Comparison of ENCODE assay signal across 9 mouse cellular contexts in the genomic region with DNA sequence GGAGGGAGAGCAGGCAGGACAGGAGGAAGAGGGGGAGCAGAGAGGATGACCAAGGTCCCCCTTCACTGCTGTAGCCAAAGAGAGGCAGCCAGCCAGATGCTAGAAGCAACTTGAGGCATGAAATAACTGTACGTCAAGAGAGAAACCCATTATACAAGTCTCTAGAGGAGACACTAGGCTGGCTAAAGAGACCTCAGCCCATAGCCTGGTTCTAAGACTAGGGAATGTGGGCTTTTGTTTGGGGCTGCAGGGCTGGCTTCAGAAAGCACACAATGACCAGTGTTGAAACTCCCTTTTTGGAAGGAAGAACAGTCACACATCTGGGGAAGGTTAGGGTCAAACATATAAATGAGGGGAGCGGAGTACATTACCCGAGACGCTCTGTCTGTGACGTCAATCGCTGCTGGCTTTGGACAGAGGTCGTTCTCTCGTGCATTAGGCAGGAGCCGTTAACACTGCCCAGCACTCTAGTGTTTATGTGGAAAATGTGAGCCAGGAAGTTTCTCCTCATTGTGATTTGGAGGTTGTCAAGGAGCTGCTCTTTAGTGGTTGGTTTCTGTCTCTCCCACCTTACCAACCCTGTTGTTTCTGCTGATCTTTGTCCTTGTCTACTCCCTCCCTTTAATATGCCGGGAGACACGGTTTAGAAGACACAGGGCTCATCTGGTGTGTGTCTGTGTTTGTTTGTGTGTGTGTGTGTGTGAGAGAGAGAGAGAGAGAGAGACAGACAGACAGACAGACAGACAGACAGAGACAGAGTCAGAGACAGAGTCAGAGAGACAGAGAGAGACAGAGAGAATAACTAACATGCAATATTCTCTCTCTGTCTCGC. TPM values are rescaled to one million over a fixed set of nuclear protein-coding genes. Genes with fewer than 3 reads are reported as not detected.
DNase-seq lines count a peak whose midpoint lies in the region; ATAC-seq and TF ChIP-seq lines count a peak whose summit lies in the region.
"Had no signal": no experiment of that assay in that cellular context is flagged by ENCODE, and none has a peak within 500 bp of the region (broad histone marks: within the 10 kb centered on the region; RNA-seq: fewer than 3 reads in every experiment).

No protein-coding gene starts in this region.

- peak; percentile 62; the same call in 1 of the 2 replicates for TF ChIP-seq EP300 in liver, postnatal 0 days (IDR thresholded peaks at IDR 0.05; ENCODE audit: low read depth)
- no peak for TF ChIP-seq EP300 in stomach, postnatal 0 days (optimal IDR thresholded peaks at IDR 0.05)

- no peak for TF ChIP-seq CTCF in brain, embryonic 14.5 days (IDR thresholded peaks at IDR 0.05; ENCODE audit: borderline replicate concordance, extremely low read depth, insufficient read depth, insufficient read length)
- TF ChIP-seq CTCF in liver, postnatal 0 days (IDR thresholded peaks at IDR 0.05; ENCODE audit: low read depth): no peak
- no peak for TF ChIP-seq CTCF in stomach, postnatal 0 days (IDR thresholded peaks at IDR 0.05; ENCODE audit: low read depth)

- TF ChIP-seq POLR2A in brain, embryonic 14.5 days (IDR thresholded peaks at IDR 0.05; ENCODE audit: borderline replicate concordance, extremely low read depth, insufficient read depth, insufficient read length, poor library complexity, severe bottlenecking): no peak

- H3K4me3 ChIP-seq in hindbrain, embryonic 15.5 days: no peak overlapping the region
- H3K4me3 ChIP-seq in liver, postnatal 0 days (ENCODE audit: low read depth, low read length): no peak overlapping the region
- no peak overlapping the region for H3K4me3 ChIP-seq in stomach, postnatal 0 days (ENCODE audit: low read depth, low read length)

- H3K4me2 ChIP-seq in hindbrain, embryonic 15.5 days: peak overlapping the region; percentile 31; the same call in 1 of the 2 replicates
- no peak overlapping the region for H3K4me2 ChIP-seq in liver, postnatal 0 days (ENCODE audit: low read depth, low read length)
- 0 out of 2 replicates have a peak overlapping the region, but pooled peaks have one; percentile 15 for H3K4me2 ChIP-seq in stomach, postnatal 0 days (replicated peaks; ENCODE audit: low read depth)

- WGBS in hindbrain, embryonic 15.5 days: 30% methylated on average over 11 of the region's 12 CpGs
- WGBS in liver, postnatal 0 days (ENCODE audit: insufficient replicate concordance): 38% methylated on average over 12 of the region's 12 CpGs
- WGBS in stomach, postnatal 0 days: 38% methylated on average over 12 of the region's 12 CpGs

- H3K9ac ChIP-seq in hindbrain, embryonic 15.5 days: no peak overlapping the region
- H3K9ac ChIP-seq in liver, postnatal 0 days (replicated peaks): no peak overlapping the region
- H3K9ac ChIP-seq in stomach, postnatal 0 days (ENCODE audit: low read length): no peak overlapping the region

- H3K4me1 ChIP-seq in hindbrain, embryonic 15.5 days (replicated peaks): peaks cover 14% of the 10 kb centered on the region
- H3K4me1 ChIP-seq in liver, postnatal 0 days (ENCODE audit: insufficient read depth): no peaks in the 10 kb centered on the region
- H3K4me1 ChIP-seq in stomach, postnatal 0 days (replicated peaks; ENCODE audit: control insufficient read depth, insufficient read depth): 0 out of 2 replicates have a peak, but pooled peaks cover 2% of the 10 kb centered on the region

- no peaks in the 10 kb centered on the region for H3K27me3 ChIP-seq in hindbrain, embryonic 15.5 days
- no peaks in the 10 kb centered on the region for H3K27me3 ChIP-seq in liver, postnatal 0 days (ENCODE audit: insufficient read depth, low read length)
- H3K27me3 ChIP-seq in stomach, postnatal 0 days (ENCODE audit: control insufficient read depth, insufficient read depth, low read length): no peaks in the 10 kb centered on the region

- H3K27ac ChIP-seq in hindbrain, embryonic 15.5 days (replicated peaks): peak overlapping the region; percentile 33
- H3K27ac ChIP-seq in liver, postnatal 0 days (ENCODE audit: low read depth): peak overlapping the region; percentile 49; the same call in 1 of the 2 replicates
- peak overlapping the region; percentile 78 for H3K27ac ChIP-seq in stomach, postnatal 0 days (replicated peaks)
- H3K27ac ChIP-seq: macrophage had no signal

- peak; percentile 72; the same call in 1 of the 2 replicates for ATAC-seq in hindbrain, embryonic 15.5 days (ENCODE audit: low FRiP score, low read depth)
- peak; percentile 37; the same call in 1 of the 2 replicates for ATAC-seq in liver, postnatal 0 days
- ATAC-seq in stomach, postnatal 0 days (ENCODE audit: low FRiP score, low TSS enrichment): peak; percentile 89
- ATAC-seq in erythroid progenitor cell, adult 5-6 weeks (replicated peaks; ENCODE audit: low FRiP score, poor library complexity, severe bottlenecking): no peak

- DNase-seq in brain, embryonic 14.5 days (ENCODE audit: low read depth): peak; percentile 36
- DNase-seq in forelimb bud, embryonic 11.5 days (ENCODE audit: low read depth, low spot score): peak; percentile 71
- no peak for DNase-seq in liver, postnatal 0 days
- peak; percentile 34 for DNase-seq in stomach, postnatal 0 days (ENCODE audit: low spot score)
- DNase-seq in layer of hippocampus, postnatal 36 days: no peak
- no peak for DNase-seq in spleen, postnatal 4 days (ENCODE audit: low spot score in 2 of 2)

- H3K9me3 ChIP-seq in hindbrain, embryonic 15.5 days: no peaks in the 10 kb centered on the region
- H3K9me3 ChIP-seq in liver, postnatal 0 days (ENCODE audit: low read length): no peaks in the 10 kb centered on the region
- no peaks in the 10 kb centered on the region for H3K9me3 ChIP-seq in stomach, postnatal 0 days (ENCODE audit: control insufficient read depth, low read length)

- H3K36me3 ChIP-seq in hindbrain, embryonic 15.5 days: no peaks in the 10 kb centered on the region
- H3K36me3 ChIP-seq in liver, postnatal 0 days (replicated peaks; ENCODE audit: insufficient read depth, low read length): no peaks in the 10 kb centered on the region
- H3K36me3 ChIP-seq in stomach, postnatal 0 days (ENCODE audit: control insufficient read depth, insufficient read depth, low read length): no peaks in the 10 kb centered on the region

RNA-seq across cellular contexts. Expression of a gene that starts 57.5 kb away (rescaled TPM):
- polyA plus RNA-seq in brain, embryonic 14.5 days (2012; rRNA removed): 16.6 and 17.3 TPM in 2 replicates
- 20.1 and 22.0 TPM in 2 replicates for polyA plus RNA-seq in hindbrain, embryonic 15.5 days (2015; fragmentation: Nextera tagmentation; extraction: Ambion mirVana)
- 48.7 and 56.5 TPM in 2 replicates for polyA plus RNA-seq in liver, postnatal 0 days (2015; fragmentation: Nextera tagmentation; extraction: Ambion mirVana)
- polyA plus RNA-seq in stomach, postnatal 0 days (2015; fragmentation: Nextera tagmentation; extraction: Ambion mirVana): 7.0 and 7.4 TPM in 2 replicates
- 1 to 10 TPM; 7.1 to 7.8 TPM for total RNA-seq in layer of hippocampus, postnatal 36 days (2021)
- total RNA-seq in erythroid progenitor cell, adult 5-6 weeks (2015; ENCODE audit: low replicate concordance): not detected in 2 replicates
- total RNA-seq in erythroid progenitor cell, adult 5-6 weeks (2017; ENCODE audit: low replicate concordance): not detected in 2 replicates

Comparison
In these comparisons a context has a peak if more than half of its experiments do, and no peak if none do; other contexts are left out.
1. DNase-seq: peak in brain, embryonic 14.5 days (single experiment), forelimb bud, embryonic 11.5 days (single experiment) and stomach, postnatal 0 days (single experiment); none in liver, postnatal 0 days (single experiment), layer of hippocampus, postnatal 36 days (0 of 2) and spleen, postnatal 4 days (0 of 2).
2. Peak in every context shown above with its lines, with median percentiles within 50 percentile points of each other: H3K27ac ChIP-seq.